Mouse (Mus musculus): ENCODE measurements at regions not wholly inside any gene's neighbourhood (a gene's known extent, or its start where the extent isn't known, plus 50 kb on each side); places are given as distances from the start of the nearest gene placed in this dataset.
A peak's percentile ranks its signal among the peaks of the same experiment; 100 is the strongest.

DNA sequence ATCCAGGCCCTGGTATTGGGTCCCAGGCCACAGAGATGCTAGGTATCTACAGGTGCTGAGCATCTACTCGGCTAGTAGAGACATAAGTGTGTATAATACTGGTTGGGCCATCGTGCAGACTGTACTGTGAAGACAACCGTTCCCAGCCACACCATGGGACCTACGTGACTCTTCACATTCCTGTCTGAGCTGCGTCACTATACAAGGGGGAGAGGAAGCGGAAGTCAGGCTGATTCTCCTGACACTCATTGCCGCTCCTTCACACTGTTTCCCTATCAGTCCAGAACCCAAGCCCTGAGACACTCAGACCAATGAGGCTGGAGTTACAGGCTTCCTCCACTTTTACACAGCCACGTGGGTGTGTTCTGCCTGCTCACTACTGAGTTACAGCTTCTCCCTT lies 181.1 kb downstream of the Ly86 start:
- H3K27ac ChIP-seq (ENCODE audit: control insufficient read depth, insufficient read depth, low read length): no peak overlapping the region
- no peak overlapping the region for H3K4me3 ChIP-seq (ENCODE audit: control insufficient read depth, insufficient read depth, low read length)
- TF ChIP-seq CTCF (IDR thresholded peaks at IDR 0.05; ENCODE audit: borderline replicate concordance, control insufficient read depth, extremely low read depth, insufficient read depth, low read length, poor library complexity) (no peak), POLR2A (IDR thresholded peaks at IDR 0.05; ENCODE audit: control insufficient read depth, extremely low read depth, insufficient read depth, low read length, poor library complexity) (no peak)
- H3K36me3 ChIP-seq (ENCODE audit: control insufficient read depth, insufficient read depth, low read length): no peaks in the 10 kb centered on the region
- no peak for DNase-seq
- H3K4me1 ChIP-seq (replicated peaks; ENCODE audit: control insufficient read depth, insufficient read depth, low read length): no peaks in the 10 kb centered on the region
- whole genome bisulfite sequencing: 89% methylated on average over 8 of the region's 8 CpGs
- no peaks in the 10 kb centered on the region for H3K27me3 ChIP-seq (ENCODE audit: control insufficient read depth, insufficient read depth, low read length)

- no peak overlapping the region for H3K4me3 ChIP-seq (ENCODE audit: control insufficient read depth, insufficient read depth, low read length)
- H3K27ac ChIP-seq (ENCODE audit: control insufficient read depth, insufficient read depth, low read length): no peak overlapping the region
- peaks cover 5% of the 10 kb centered on the region; the same call in 1 of the 2 replicates for H3K4me1 ChIP-seq (replicated peaks; ENCODE audit: control insufficient read depth, insufficient read depth, low read length)
- no peak for TF ChIP-seq CTCF (IDR thresholded peaks at IDR 0.05; ENCODE audit: borderline replicate concordance, control insufficient read depth, extremely low read depth, insufficient read depth, low read length, poor library complexity)
- no peak for TF ChIP-seq POLR2A (IDR thresholded peaks at IDR 0.05; ENCODE audit: control insufficient read depth, extremely low read depth, insufficient read depth, low read length, poor library complexity)
- no peaks in the 10 kb centered on the region for H3K36me3 ChIP-seq (ENCODE audit: control insufficient read depth, insufficient read depth, low read length)
- 91% methylated on average over 9 of the region's 9 CpGs for WGBS
- DNase-seq: no peak
- H3K27me3 ChIP-seq (ENCODE audit: control insufficient read depth, insufficient read depth, low read length): no peaks in the 10 kb centered on the region
These were observed 183.4 kb downstream of the Ly86 start for GRCm38 (mm10) chr13:37528380-37528779.

GRCm38 (mm10) chr13:37528876-37529275 lies 183.9 kb downstream of the Ly86 start:
- Histone ChIP-seq H3K27me3 (ENCODE audit: control insufficient read depth, insufficient read depth, low read length) (no peaks in the 10 kb centered on the region), H3K36me3 (ENCODE audit: control insufficient read depth, insufficient read depth, low read length) (no peaks in the 10 kb centered on the region), H3K4me3 (ENCODE audit: control insufficient read depth, insufficient read depth, low read length) (no peak overlapping the region), H3K4me1 (replicated peaks; ENCODE audit: control insufficient read depth, insufficient read depth, low read length) (peaks cover 5% of the 10 kb centered on the region; the same call in 1 of the 2 replicates), H3K27ac (ENCODE audit: control insufficient read depth, insufficient read depth, low read length) (no peak overlapping the region)
- DNase-seq: no peak
- 97% methylated on average over 7 of the region's 7 CpGs for WGBS
- TF ChIP-seq CTCF (IDR thresholded peaks at IDR 0.05; ENCODE audit: borderline replicate concordance, control insufficient read depth, extremely low read depth, insufficient read depth, low read length, poor library complexity) (no peak), POLR2A (IDR thresholded peaks at IDR 0.05; ENCODE audit: control insufficient read depth, extremely low read depth, insufficient read depth, low read length, poor library complexity) (no peak)

DNA sequence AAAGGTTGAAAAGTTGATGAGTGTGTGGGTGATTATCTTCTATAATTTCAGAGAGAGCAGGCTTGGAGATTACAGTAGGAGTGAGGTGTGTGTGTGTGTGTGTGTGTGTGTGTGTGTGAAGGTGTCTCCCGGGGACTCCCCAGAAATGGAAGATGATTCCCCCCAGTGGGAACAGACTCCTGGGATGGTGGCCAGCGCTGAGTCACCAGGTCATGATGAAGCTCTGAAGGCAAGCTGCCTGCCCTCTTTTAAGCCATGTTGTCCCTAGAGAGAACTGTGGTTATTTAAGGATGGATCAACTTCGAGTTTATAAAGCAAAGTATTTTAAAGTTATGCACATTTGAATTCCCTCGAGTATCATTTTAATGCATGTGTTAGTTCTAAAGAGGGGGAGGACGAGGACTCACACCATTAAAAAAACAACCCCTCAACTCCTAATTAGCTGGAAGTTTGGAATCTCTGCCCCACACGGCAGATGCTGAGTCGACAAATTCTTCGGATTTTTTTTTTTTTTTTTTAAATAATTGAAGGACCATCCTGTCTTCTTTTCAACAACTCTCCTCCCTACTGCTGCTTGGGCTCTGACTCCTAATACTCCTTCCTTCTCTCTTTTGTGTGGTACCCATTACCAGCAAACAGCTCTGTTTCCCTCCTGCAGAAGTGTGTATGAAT lies 186.6 kb downstream of the Ly86 start:
- Histone ChIP-seq H3K36me3 (ENCODE audit: control insufficient read depth, insufficient read depth, low read length) (no peaks in the 10 kb centered on the region), H3K4me3 (ENCODE audit: control insufficient read depth, insufficient read depth, low read length) (no peak overlapping the region), H3K27me3 (ENCODE audit: control insufficient read depth, insufficient read depth, low read length) (no peaks in the 10 kb centered on the region), H3K4me1 (replicated peaks; ENCODE audit: control insufficient read depth, insufficient read depth, low read length) (peaks cover 5% of the 10 kb centered on the region; the same call in 1 of the 2 replicates), H3K27ac (ENCODE audit: control insufficient read depth, insufficient read depth, low read length) (no peak overlapping the region)
- no peak for DNase-seq
- 84% methylated on average over 8 of the region's 8 CpGs for WGBS
- TF ChIP-seq CTCF (IDR thresholded peaks at IDR 0.05; ENCODE audit: borderline replicate concordance, control insufficient read depth, extremely low read depth, insufficient read depth, low read length, poor library complexity) (no peak), POLR2A (IDR thresholded peaks at IDR 0.05; ENCODE audit: control insufficient read depth, extremely low read depth, insufficient read depth, low read length, poor library complexity) (no peak)

DNA sequence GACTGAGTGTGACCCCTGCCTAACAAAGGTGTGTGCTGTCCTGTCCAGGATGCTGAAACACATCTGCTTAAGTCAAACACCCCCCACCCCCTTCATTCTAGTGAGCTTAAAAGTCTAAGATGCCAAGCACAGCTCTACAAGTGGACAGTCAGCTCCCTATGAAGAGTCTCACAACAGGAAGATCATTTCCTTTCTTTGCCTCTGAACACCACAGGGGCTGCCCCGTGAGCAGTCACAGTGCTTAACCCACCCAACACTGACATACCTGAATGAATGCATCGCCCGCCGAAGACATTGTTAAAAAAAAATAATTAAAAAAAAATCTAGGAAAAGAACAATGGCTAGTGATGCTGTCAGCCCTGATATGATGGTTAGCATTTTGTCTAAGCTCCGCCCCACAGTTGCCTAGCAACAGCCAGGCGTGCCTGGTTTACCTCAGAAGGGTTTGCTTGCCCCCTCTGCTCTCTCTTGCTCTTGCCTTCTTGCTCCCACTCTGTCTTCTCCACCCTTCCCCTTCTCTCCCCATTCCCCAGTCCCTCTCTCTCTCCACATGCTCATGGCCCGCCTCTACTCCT lies 187.7 kb downstream of the Ly86 start:
- TF ChIP-seq CTCF (IDR thresholded peaks at IDR 0.05; ENCODE audit: borderline replicate concordance, control insufficient read depth, extremely low read depth, insufficient read depth, low read length, poor library complexity): no peak
- no peak overlapping the region for H3K27ac ChIP-seq (ENCODE audit: control insufficient read depth, insufficient read depth, low read length)
- H3K4me3 ChIP-seq (ENCODE audit: control insufficient read depth, insufficient read depth, low read length): no peak overlapping the region
- peaks cover 10% of the 10 kb centered on the region for H3K4me1 ChIP-seq (replicated peaks; ENCODE audit: control insufficient read depth, insufficient read depth, low read length)
- peak; percentile 32 for DNase-seq
- no peaks in the 10 kb centered on the region for H3K27me3 ChIP-seq (ENCODE audit: control insufficient read depth, insufficient read depth, low read length)
- no peaks in the 10 kb centered on the region for H3K36me3 ChIP-seq (ENCODE audit: control insufficient read depth, insufficient read depth, low read length)
- WGBS: 75% methylated on average over 7 of the region's 7 CpGs

- H3K27ac ChIP-seq (ENCODE audit: control insufficient read depth, insufficient read depth, low read length): no peak overlapping the region
- no peaks in the 10 kb centered on the region for H3K36me3 ChIP-seq (ENCODE audit: control insufficient read depth, insufficient read depth, low read length)
- TF ChIP-seq POLR2A (IDR thresholded peaks at IDR 0.05; ENCODE audit: control insufficient read depth, extremely low read depth, insufficient read depth, low read length, poor library complexity): no peak
- TF ChIP-seq CTCF (IDR thresholded peaks at IDR 0.05; ENCODE audit: borderline replicate concordance, control insufficient read depth, extremely low read depth, insufficient read depth, low read length, poor library complexity): no peak
- H3K4me1 ChIP-seq (replicated peaks; ENCODE audit: control insufficient read depth, insufficient read depth, low read length): peaks cover 18% of the 10 kb centered on the region
- H3K4me3 ChIP-seq (ENCODE audit: control insufficient read depth, insufficient read depth, low read length): no peak overlapping the region
- no peak for DNase-seq
- WGBS: 92% methylated on average over 4 of the region's 4 CpGs
- no peaks in the 10 kb centered on the region for H3K27me3 ChIP-seq (ENCODE audit: control insufficient read depth, insufficient read depth, low read length)
These were observed 188.8 kb downstream of the Ly86 start for GRCm38 (mm10) chr13:37533851-37534250.
